Mouse (Mus musculus) limb, embryonic 14.5 days (tissue): ENCODE results near the gene Tmem156. TPM values are rescaled to one million over a fixed set of nuclear protein-coding genes. Genes with fewer than 3 reads are reported as not detected.

Source experiments
- ATAC-seq: fragments of 200-750 bp; cut with Nextera tagmentation; 2 replicates; pipeline ENCODE4 v1.8.0; 2017; ENCODE audit warnings: low read depth, moderate number of reproducible peaks, moderate TSS enrichment; ENCODE audit not compliant: low FRiP score
- DNase-seq: peaks from one replicate; pipeline ENCODE4 v3.0.0-alpha.2; 2015; ENCODE audit warnings: low spot score
- H3K27ac ChIP-seq: fragments of 300-500 bp; sonication (generic); replicated peaks from 2 replicates; pipeline ENCODE4 v1.5.1; 2014; ENCODE audit warnings: low read depth, mild to moderate bottlenecking, low read length, moderate library complexity, mixed read lengths
- H3K27me3 ChIP-seq: fragments of 300-500 bp; sonication (generic); 2 replicates; pipeline ENCODE4 v1.6.1; 2014; ENCODE audit warnings: low read length, mixed read lengths; ENCODE audit not compliant: control insufficient read depth, insufficient read depth
- H3K36me3 ChIP-seq: fragments of 300-500 bp; sonication (generic); 2 replicates; pipeline ENCODE4 v1.6.1; 2014; ENCODE audit warnings: mild to moderate bottlenecking, low read length, moderate library complexity, mixed read lengths; ENCODE audit not compliant: control insufficient read depth, insufficient read depth
- H3K4me1 ChIP-seq: fragments of 300-500 bp; sonication (generic); 2 replicates; pipeline ENCODE4 v1.6.1; 2014; ENCODE audit warnings: antibody characterized with exemption, low read length, mixed read lengths; ENCODE audit not compliant: control insufficient read depth, insufficient read depth
- H3K4me2 ChIP-seq: fragments of 300-500 bp; sonication (generic); replicated peaks from 2 replicates; pipeline ENCODE4 v1.6.1; 2014; ENCODE audit warnings: low read depth, mild to moderate bottlenecking, low read length, moderate library complexity; ENCODE audit not compliant: severe bottlenecking
- H3K4me3 ChIP-seq: fragments of 300-500 bp; sonication (generic); replicated peaks from 2 replicates; pipeline ENCODE4 v1.5.1; 2014; ENCODE audit warnings: low read length
- H3K9ac ChIP-seq: fragments of 300-500 bp; sonication (generic); 2 replicates; pipeline ENCODE4 v1.6.1; 2014; ENCODE audit warnings: mild to moderate bottlenecking, low read depth, low read length, moderate library complexity; ENCODE audit not compliant: severe bottlenecking
- H3K9me3 ChIP-seq: fragments of 300-500 bp; sonication (generic); 2 replicates; pipeline ENCODE4 v1.6.1; 2016; ENCODE audit warnings: low read length; ENCODE audit not compliant: control insufficient read depth
- POLR2A ChIP-seq: fragments of 200-500 bp; IDR thresholded peaks from 2 replicates; pipeline ENCODE4 v1.8.0; 2012; ENCODE audit warnings: inconsistent platforms, mild to moderate bottlenecking, moderate library complexity, borderline replicate concordance; ENCODE audit not compliant: insufficient read depth, insufficient read length; ENCODE audit errors: extremely low read depth
- whole genome bisulfite sequencing: fragments of 180-500 bp; shearing (Covaris S2); extraction: QIAGEN DNeasy Blood & Tissue Kit; methylation state at CpG from one replicate; pipeline ENCODE4 v1.1.7; 2014; 5-methylcytosine and 5-hydroxymethylcytosine counted together
- polyA plus RNA-seq, 2 experiments: library from polyadenylated mRNA; depleted of rRNA in 1 of 2; stranded (reverse) in 1 of 2; unstranded in 1 of 2; fragments of >200 nt; fragmentation: Nextera tagmentation in 1 of 2; extraction: Ambion mirVana in 1 of 2; gene quantifications; 2 replicates each; pipeline versions ENCODE4 v1.2.1 to v1.2.3; 2012 to 2014

Tmem156 gene
- polyA plus RNA-seq, 2 experiments: 0.88 to 1.1 TPM

GRCm38 (mm10) chr5:65106876-65107772 is 15.2 kb upstream of the Tmem156 start, which contains the start of gene Klhl5:
Klhl5 (plus strand) TSS chr5:65107539.
- Histone ChIP-seq H3K36me3 (no peaks in the 10 kb centered on the region), H3K9ac (peak within 1 kb of the TSS; percentile 86), H3K27ac (peak within 1 kb of the TSS; percentile 72), H3K27me3 (no peaks in the 10 kb centered on the region), H3K4me1 (peaks cover 14% of the 10 kb centered on the region; the same call in 1 of the 2 replicates), H3K4me2 (peak within 1 kb of the TSS; percentile 90), H3K9me3 (no peaks in the 10 kb centered on the region), H3K4me3 (peak within 1 kb of the TSS; percentile 83)
- 0 out of 2 replicates have a peak, but pooled peaks have one; percentile 44 for TF ChIP-seq POLR2A
- DNase-seq (peak; percentile 82), ATAC-seq (peak; percentile 93)
- WGBS: 4% methylated on average over 41 of the region's 56 CpGs

- H3K27ac ChIP-seq: no peak overlapping the region
- H3K27me3 ChIP-seq: no peaks in the 10 kb centered on the region
- WGBS: 57% methylated on average over 10 of the region's 10 CpGs
- H3K9me3 ChIP-seq: no peaks in the 10 kb centered on the region
- no peak for ATAC-seq
- no peaks in the 10 kb centered on the region for H3K36me3 ChIP-seq
- H3K4me1 ChIP-seq: 0 out of 2 replicates have a peak, but pooled peaks cover 12% of the 10 kb centered on the region
- no peak overlapping the region for H3K4me2 ChIP-seq
- no peak overlapping the region for H3K9ac ChIP-seq
- DNase-seq: no peak
- TF ChIP-seq POLR2A: no peak
- H3K4me3 ChIP-seq: no peak overlapping the region
Observed at GRCm38 (mm10) chr5:65102641-65103042, 10.7 kb upstream of the Tmem156 start.

- Histone ChIP-seq H3K4me3 (no peak overlapping the region), H3K36me3 (no peaks in the 10 kb centered on the region), H3K4me1 (0 out of 2 replicates have a peak, but pooled peaks cover 13% of the 10 kb centered on the region), H3K27me3 (no peaks in the 10 kb centered on the region), H3K4me2 (no peak overlapping the region), H3K9ac (no peak overlapping the region), H3K27ac (no peak overlapping the region), H3K9me3 (no peaks in the 10 kb centered on the region)
- DNase-seq: no peak
- WGBS: 77% methylated on average over 3 of the region's 3 CpGs
- ATAC-seq: no peak
- no peak for TF ChIP-seq POLR2A
Observed at GRCm38 (mm10) chr5:65102026-65102640, 10.2 kb upstream of the Tmem156 start.

- no peak for ATAC-seq
- Histone ChIP-seq H3K36me3 (no peaks in the 10 kb centered on the region), H3K4me3 (no peak overlapping the region), H3K9me3 (no peaks in the 10 kb centered on the region), H3K27me3 (no peaks in the 10 kb centered on the region), H3K9ac (no peak overlapping the region), H3K4me2 (no peak overlapping the region), H3K4me1 (0 out of 2 replicates have a peak, but pooled peaks cover 13% of the 10 kb centered on the region), H3K27ac (no peak overlapping the region)
- no peak for DNase-seq
- no peak for TF ChIP-seq POLR2A
- WGBS: 77% methylated on average over 6 of the region's 6 CpGs
Observed at GRCm38 (mm10) chr5:65101621-65102020, 9.7 kb upstream of the Tmem156 start.

GRCm38 (mm10) chr5:65101209-65101608 is 9.3 kb upstream of the Tmem156 start:
- Histone ChIP-seq H3K36me3 (no peaks in the 10 kb centered on the region), H3K9me3 (peaks cover 2% of the 10 kb centered on the region; the same call in 1 of the 2 replicates), H3K4me3 (no peak overlapping the region), H3K4me2 (no peak overlapping the region), H3K4me1 (0 out of 2 replicates have a peak, but pooled peaks cover 13% of the 10 kb centered on the region), H3K27me3 (no peaks in the 10 kb centered on the region), H3K9ac (no peak overlapping the region), H3K27ac (no peak overlapping the region)
- ATAC-seq (no peak), DNase-seq (no peak)
- WGBS: 85% methylated on average over 5 of the region's 5 CpGs
- TF ChIP-seq POLR2A: no peak
